ENCODE assay signal across 13 mouse cellular contexts in genomic region chr7:134139291-134139949, GRCm38 (mm10).
A peak's percentile ranks its signal among the peaks of the same experiment; 100 is the strongest.
DNase-seq lines count a peak whose midpoint lies in the region; ATAC-seq and TF ChIP-seq lines count a peak whose summit lies in the region.
"Had no signal": no experiment of that assay in that cellular context is flagged by ENCODE, and none has a peak within 500 bp of the region (broad histone marks: within the 10 kb centered on the region; RNA-seq: fewer than 3 reads in every experiment).

No protein-coding gene starts in this region.

- ATAC-seq in hindbrain, postnatal 0 days = no peak
- ATAC-seq in hindbrain, embryonic 13.5 days (ENCODE audit: low FRiP score) = no peak
- no peak for ATAC-seq in midbrain, postnatal 0 days (ENCODE audit: low FRiP score)
- ATAC-seq in midbrain, embryonic 15.5 days (replicated peaks) = no peak
- peak; percentile 61; the same call in 1 of the 2 replicates for ATAC-seq in neural tube, embryonic 15.5 days (ENCODE audit: low FRiP score)
- ATAC-seq in forebrain, embryonic 12.5 days (ENCODE audit: low FRiP score) = no peak
- ATAC-seq: intestine, postnatal 0 days had no signal

- peak; percentile 23 for DNase-seq in hindbrain, postnatal 0 days (ENCODE audit: low spot score)
- peak; percentile 27 for DNase-seq in midbrain, postnatal 0 days (ENCODE audit: low spot score)
- DNase-seq in brain, embryonic 14.5 days (ENCODE audit: low read depth) = peak; percentile 9
- DNase-seq in heart, adult 18-20 months = no peak
- DNase-seq: cerebellum, adult 8-10 months; left cerebral cortex, postnatal 4 days; thymus, postnatal 25 days had no signal

- no peaks in the 10 kb centered on the region for H3K9me3 ChIP-seq in hindbrain, postnatal 0 days (ENCODE audit: low read length)
- peaks cover 4% of the 10 kb centered on the region; the same call in 1 of the 2 replicates for H3K9me3 ChIP-seq in hindbrain, embryonic 13.5 days
- no peaks in the 10 kb centered on the region for H3K9me3 ChIP-seq in midbrain, postnatal 0 days (ENCODE audit: low read length)
- H3K9me3 ChIP-seq in midbrain, embryonic 15.5 days = no peaks in the 10 kb centered on the region
- no peaks in the 10 kb centered on the region for H3K9me3 ChIP-seq in neural tube, embryonic 15.5 days (replicated peaks)
- H3K9me3 ChIP-seq in forebrain, embryonic 12.5 days = no peaks in the 10 kb centered on the region
- H3K9me3 ChIP-seq: heart, embryonic 13.5 days had no signal

- 61% methylated on average over 4 of the region's 4 CpGs for WGBS in hindbrain, postnatal 0 days
- WGBS in hindbrain, embryonic 13.5 days = 47% methylated on average over 4 of the region's 4 CpGs
- 58% methylated on average over 4 of the region's 4 CpGs for WGBS in midbrain, postnatal 0 days
- 68% methylated on average over 4 of the region's 4 CpGs for WGBS in midbrain, embryonic 15.5 days
- WGBS in neural tube, embryonic 15.5 days = 24% methylated on average over 4 of the region's 4 CpGs
- 87% methylated on average over 4 of the region's 4 CpGs for WGBS in forebrain, embryonic 12.5 days

- no peak overlapping the region for H3K9ac ChIP-seq in hindbrain, postnatal 0 days (replicated peaks; ENCODE audit: low read length)
- H3K9ac ChIP-seq in hindbrain, embryonic 13.5 days = no peak overlapping the region
- H3K9ac ChIP-seq in midbrain, postnatal 0 days (replicated peaks; ENCODE audit: low read length, poor library complexity, severe bottlenecking) = no peak overlapping the region
- no peak overlapping the region for H3K9ac ChIP-seq in midbrain, embryonic 15.5 days
- no peak overlapping the region for H3K9ac ChIP-seq in neural tube, embryonic 15.5 days (replicated peaks)
- H3K9ac ChIP-seq in forebrain, embryonic 12.5 days = no peak overlapping the region
- H3K9ac ChIP-seq: heart, embryonic 13.5 days had no signal

- H3K4me2 ChIP-seq in hindbrain, postnatal 0 days (ENCODE audit: low read depth, low read length) = no peak overlapping the region
- H3K4me2 ChIP-seq in hindbrain, embryonic 13.5 days = no peak overlapping the region
- H3K4me2 ChIP-seq in midbrain, postnatal 0 days (ENCODE audit: low read depth, low read length, poor library complexity, severe bottlenecking) = no peak overlapping the region
- H3K4me2 ChIP-seq in midbrain, embryonic 15.5 days = no peak overlapping the region
- no peak overlapping the region for H3K4me2 ChIP-seq in neural tube, embryonic 15.5 days
- no peak overlapping the region for H3K4me2 ChIP-seq in forebrain, embryonic 12.5 days
- H3K4me2 ChIP-seq: heart, embryonic 13.5 days had no signal

- H3K4me3 ChIP-seq in hindbrain, postnatal 0 days (ENCODE audit: low read length) = no peak overlapping the region
- no peak overlapping the region for H3K4me3 ChIP-seq in hindbrain, embryonic 13.5 days
- no peak overlapping the region for H3K4me3 ChIP-seq in midbrain, postnatal 0 days (ENCODE audit: low read depth, low read length)
- H3K4me3 ChIP-seq in midbrain, embryonic 15.5 days = no peak overlapping the region
- no peak overlapping the region for H3K4me3 ChIP-seq in neural tube, embryonic 15.5 days (replicated peaks)
- no peak overlapping the region for H3K4me3 ChIP-seq in forebrain, embryonic 12.5 days (replicated peaks)
- H3K4me3 ChIP-seq: heart, embryonic 13.5 days had no signal

- 0 out of 2 replicates have a peak overlapping the region, but pooled peaks have one; percentile 27 for H3K27ac ChIP-seq in hindbrain, postnatal 0 days
- H3K27ac ChIP-seq in hindbrain, embryonic 13.5 days = no peak overlapping the region
- H3K27ac ChIP-seq in midbrain, postnatal 0 days (ENCODE audit: low read depth, low read length) = no peak overlapping the region
- H3K27ac ChIP-seq in midbrain, embryonic 15.5 days = no peak overlapping the region
- peak overlapping the region; percentile 25 for H3K27ac ChIP-seq in neural tube, embryonic 15.5 days (replicated peaks)
- no peak overlapping the region for H3K27ac ChIP-seq in forebrain, embryonic 12.5 days
- H3K27ac ChIP-seq: heart, embryonic 13.5 days had no signal

- no peaks in the 10 kb centered on the region for H3K36me3 ChIP-seq in hindbrain, postnatal 0 days (ENCODE audit: insufficient read depth, low read length)
- H3K36me3 ChIP-seq in hindbrain, embryonic 13.5 days = no peaks in the 10 kb centered on the region
- H3K36me3 ChIP-seq in midbrain, postnatal 0 days (ENCODE audit: insufficient read depth, low read length) = no peaks in the 10 kb centered on the region
- H3K36me3 ChIP-seq in midbrain, embryonic 15.5 days (replicated peaks) = no peaks in the 10 kb centered on the region
- H3K36me3 ChIP-seq in neural tube, embryonic 15.5 days = no peaks in the 10 kb centered on the region
- H3K36me3 ChIP-seq in forebrain, embryonic 12.5 days (replicated peaks) = no peaks in the 10 kb centered on the region
- H3K36me3 ChIP-seq: heart, embryonic 13.5 days had no signal

- no peaks in the 10 kb centered on the region for H3K27me3 ChIP-seq in hindbrain, postnatal 0 days (ENCODE audit: insufficient read depth, low read length)
- 0 out of 2 replicates have a peak, but pooled peaks cover 2% of the 10 kb centered on the region for H3K27me3 ChIP-seq in hindbrain, embryonic 13.5 days
- no peaks in the 10 kb centered on the region for H3K27me3 ChIP-seq in midbrain, postnatal 0 days (ENCODE audit: insufficient read depth, low read length)
- no peaks in the 10 kb centered on the region for H3K27me3 ChIP-seq in midbrain, embryonic 15.5 days (replicated peaks)
- no peaks in the 10 kb centered on the region for H3K27me3 ChIP-seq in neural tube, embryonic 15.5 days (replicated peaks)
- no peaks in the 10 kb centered on the region for H3K27me3 ChIP-seq in forebrain, embryonic 12.5 days
- H3K27me3 ChIP-seq: heart, embryonic 13.5 days had no signal

- no peak for TF ChIP-seq CTCF in hindbrain, postnatal 0 days (IDR thresholded peaks at IDR 0.05; ENCODE audit: low read depth)
- TF ChIP-seq CTCF in midbrain, postnatal 0 days (IDR thresholded peaks at IDR 0.05) = no peak
- TF ChIP-seq CTCF in brain, embryonic 14.5 days (IDR thresholded peaks at IDR 0.05; ENCODE audit: borderline replicate concordance, extremely low read depth, insufficient read depth, insufficient read length) = no peak

- no peak for TF ChIP-seq POLR2A in brain, embryonic 14.5 days (IDR thresholded peaks at IDR 0.05; ENCODE audit: borderline replicate concordance, extremely low read depth, insufficient read depth, insufficient read length, poor library complexity, severe bottlenecking)

- no peaks in the 10 kb centered on the region for H3K4me1 ChIP-seq in hindbrain, postnatal 0 days (ENCODE audit: insufficient read depth, low read length)
- H3K4me1 ChIP-seq in hindbrain, embryonic 13.5 days (replicated peaks) = peaks cover 13% of the 10 kb centered on the region
- H3K4me1 ChIP-seq in midbrain, postnatal 0 days (ENCODE audit: insufficient read depth, low read length) = no peaks in the 10 kb centered on the region
- H3K4me1 ChIP-seq in midbrain, embryonic 15.5 days = peaks cover 5% of the 10 kb centered on the region; the same call in 1 of the 2 replicates
- peaks cover 17% of the 10 kb centered on the region for H3K4me1 ChIP-seq in neural tube, embryonic 15.5 days
- no peaks in the 10 kb centered on the region for H3K4me1 ChIP-seq in forebrain, embryonic 12.5 days
- H3K4me1 ChIP-seq: heart, embryonic 13.5 days had no signal

Comparison
In these comparisons a context has a peak if more than half of its experiments do, and no peak if none do; other contexts are left out.
1. H3K27ac ChIP-seq: peak in hindbrain, postnatal 0 days (single experiment) and neural tube, embryonic 15.5 days (single experiment); none in hindbrain, embryonic 13.5 days (single experiment), midbrain, postnatal 0 days (single experiment), midbrain, embryonic 15.5 days (single experiment) and forebrain, embryonic 12.5 days (single experiment).
2. DNase-seq: peak in hindbrain, postnatal 0 days (single experiment), midbrain, postnatal 0 days (single experiment) and brain, embryonic 14.5 days (single experiment); none in heart, adult 18-20 months (0 of 2).